Mouse (Mus musculus) heart, adult 2 months (tissue): Measurements from ENCODE around the gene Zbtb5. TPM values are rescaled to one million over a fixed set of nuclear protein-coding genes. Genes with fewer than 3 reads are reported as not detected.
"Not testable (repeated sequence)": the region's sequence is repeated elsewhere in the genome, so short reads cannot be mapped to it uniquely, and the experiment has no call there.

ENCODE experiments used
- DNase-seq, 2 experiments: peaks; one replicate each; pipeline ENCODE4 v3.0.0; 2021
- H3K27ac ChIP-seq: fragments of 200-600 bp; 2 replicates; pipeline ENCODE4 v1.8.1; 2022
- H3K27me3 ChIP-seq: fragments of 200-500 bp; 2 replicates; pipeline ENCODE4 v1.6.1; 2012; ENCODE audit warnings: mild to moderate bottlenecking, low read length, inconsistent platforms, mixed read lengths; ENCODE audit not compliant: control insufficient read depth, insufficient read depth
- H3K36me3 ChIP-seq: fragments of 200-500 bp; 2 replicates; pipeline ENCODE4 v1.6.1; 2012; ENCODE audit warnings: low read length, inconsistent platforms; ENCODE audit not compliant: control insufficient read depth, insufficient read depth
- H3K4me1 ChIP-seq: fragments of 200-500 bp; 2 replicates; pipeline ENCODE4 v1.6.1; 2011; ENCODE audit warnings: low read length; ENCODE audit not compliant: control insufficient read depth, insufficient read depth
- H3K4me3 ChIP-seq: fragments of 200-600 bp; 2 replicates; pipeline ENCODE4 v1.8.1; 2022
- H3K79me2 ChIP-seq: fragments of 200-500 bp; replicated peaks from 2 replicates; pipeline ENCODE4 v1.6.1; 2012; ENCODE audit warnings: mild to moderate bottlenecking, inconsistent platforms, low read length, moderate library complexity, mixed read lengths; ENCODE audit not compliant: control insufficient read depth, insufficient read depth
- H3K9ac ChIP-seq: fragments of 200-500 bp; 2 replicates; pipeline ENCODE4 v1.6.1; 2012; ENCODE audit warnings: low read depth, mild to moderate bottlenecking, control low read depth, inconsistent platforms, low read length, mixed read lengths
- CTCF ChIP-seq: fragments of 200-600 bp; IDR thresholded peaks from 2 replicates; pipeline ENCODE4 v1.8.1; 2022; ENCODE audit warnings: antibody characterized with exemption, mild to moderate bottlenecking, moderate library complexity
- EP300 ChIP-seq: fragments of 200-500 bp; IDR thresholded peaks from 2 replicates; pipeline ENCODE4 v1.6.1; 2011; ENCODE audit warnings: low read depth, low read length, control low read depth; ENCODE audit not compliant: insufficient read depth
- POLR2A ChIP-seq: fragments of 200-500 bp; IDR thresholded peaks from 2 replicates; pipeline ENCODE4 v1.6.1; 2011; ENCODE audit warnings: mild to moderate bottlenecking, low read depth, low read length, control low read depth; ENCODE audit not compliant: insufficient read depth
- WGBS: fragments of 180-500 bp; shearing (Covaris S2); methylation state at CpG from one replicate; pipeline ENCODE4 v1.1.7; 2018; 5-methylcytosine and 5-hydroxymethylcytosine counted together
- intact Hi-C: fragments of 180-260 bp; cut with DNase I; formaldehyde crosslinking; loops from one replicate; pipeline ENCODE4 v1.15.1; 2025
- polyA plus RNA-seq: library from polyadenylated mRNA; depleted of rRNA; stranded (reverse); fragments of >200 nt; gene quantifications from 2 replicates; pipeline ENCODE4 v1.2.3, GENCODE M21; 2012; rRNA removed
- total RNA-seq, 2 experiments: library from RNA; stranded (reverse); gene quantifications; 2 replicates each; pipeline ENCODE4 v1.2.3; 2021

Gene Zbtb5
- total and polyA plus RNA-seq, 3 experiments, result 3.8 to 5.8 (median 5.4) TPM

- no peak overlapping the region for H3K27ac ChIP-seq
- no peak overlapping the region for H3K9ac ChIP-seq
- TF ChIP-seq POLR2A (no peak), EP300 (no peak), CTCF (no peak)
- intact Hi-C loops, result no loop called here
- H3K36me3 ChIP-seq, result no peaks in the 10 kb centered on the region
- H3K79me2 ChIP-seq, result no peaks in the 10 kb centered on the region
- H3K27me3 ChIP-seq, result no peaks in the 10 kb centered on the region
- 76% methylated on average over 5 of the region's 5 CpGs for WGBS
- H3K4me1 ChIP-seq, result no peaks in the 10 kb centered on the region
- DNase-seq, result no peak
- no peak overlapping the region for H3K4me3 ChIP-seq
Observed at GRCm38 (mm10) chr4:44947464-44947863, 64.7 kb downstream of the Zbtb5 start.

- H3K4me3 ChIP-seq, H3K4me1 ChIP-seq, H3K36me3 ChIP-seq, intact Hi-C loops, H3K79me2 ChIP-seq, DNase-seq, H3K9ac ChIP-seq, H3K27me3 ChIP-seq, H3K27ac ChIP-seq: not testable (repeated sequence)
- WGBS, result 98% methylated on average over 2 of the region's 2 CpGs
Observed at GRCm38 (mm10) chr4:44946126-44946525, 66.1 kb downstream of the Zbtb5 start.

- intact Hi-C loops, result no loop called here
Observed at GRCm38 (mm10) chr4:44944426-44945075, 67.7 kb downstream of the Zbtb5 start.

GRCm38 (mm10) chr4:44943480-44943879, 68.7 kb downstream of the Zbtb5 start:
- Histone ChIP-seq H3K79me2 (no peaks in the 10 kb centered on the region), H3K27ac (no peak overlapping the region), H3K4me1 (no peaks in the 10 kb centered on the region), H3K27me3 (no peaks in the 10 kb centered on the region), H3K9ac (no peak overlapping the region), H3K36me3 (no peaks in the 10 kb centered on the region), H3K4me3 (no peak overlapping the region)
- no peak for TF ChIP-seq POLR2A
- TF ChIP-seq EP300, result no peak
- no peak for TF ChIP-seq CTCF
- WGBS, result 83% methylated on average over 6 of the region's 6 CpGs
- intact Hi-C loops, result no loop called here
- DNase-seq, result no peak

More at GRCm38 (mm10) chr4:44944426-44945075, 67.7 kb downstream of the Zbtb5 start:
- Histone ChIP-seq H3K27me3 (no peaks in the 10 kb centered on the region), H3K27ac (no peak overlapping the region), H3K36me3 (no peaks in the 10 kb centered on the region), H3K4me1 (no peaks in the 10 kb centered on the region), H3K9ac (no peak overlapping the region), H3K4me3 (no peak overlapping the region), H3K79me2 (no peaks in the 10 kb centered on the region)
- DNase-seq, result no peak
- WGBS, result 79% methylated on average over 10 of the region's 10 CpGs
- no peak for TF ChIP-seq POLR2A
- no peak for TF ChIP-seq CTCF
- no peak for TF ChIP-seq EP300

GRCm38 (mm10) chr4:44942237-44942636, 70.0 kb downstream of the Zbtb5 start:
- WGBS, result 84% methylated on average over 1 of the region's 1 CpGs
- DNase-seq, result no peak

More at GRCm38 (mm10) chr4:44942237-44942636, 70.0 kb downstream of the Zbtb5 start:
- no peaks in the 10 kb centered on the region for H3K27me3 ChIP-seq
- TF ChIP-seq CTCF (no peak), EP300 (no peak), POLR2A (no peak)
- H3K36me3 ChIP-seq, result no peaks in the 10 kb centered on the region
- H3K9ac ChIP-seq, result no peak overlapping the region
- H3K4me1 ChIP-seq, result no peaks in the 10 kb centered on the region
- H3K4me3 ChIP-seq, result no peak overlapping the region
- no peaks in the 10 kb centered on the region for H3K79me2 ChIP-seq
- intact Hi-C loops, result no loop called here
- no peak overlapping the region for H3K27ac ChIP-seq

Other genes with a start within 250 kb of the Zbtb5 start
- gene Grhpr, start 31.0 kb downstream of the Zbtb5 start, total RNA-seq, result 10 to 100 TPM; 32.2 to 38.4 TPM
- 60.7 and 66.6 TPM in 2 replicates for gene Grhpr, start 31.0 kb downstream of the Zbtb5 start, polyA plus RNA-seq
- 10 to 100 TPM; 19.4 to 20.0 TPM for gene Polr1e, start 6.2 kb upstream of the Zbtb5 start, total RNA-seq
- 12.6 and 18.2 TPM in 2 replicates for gene Polr1e, start 6.2 kb upstream of the Zbtb5 start, polyA plus RNA-seq
- 10 to 100 TPM in 1 of 2 experiments, 1 to 10 TPM in 1; 9.4 to 10.2 TPM for gene Fbxo10, start 72.2 kb upstream of the Zbtb5 start, total RNA-seq
- gene Fbxo10, start 72.2 kb upstream of the Zbtb5 start, polyA plus RNA-seq, result 16.7 and 22.1 TPM in 2 replicates
- gene Tomm5, start 95.7 kb upstream of the Zbtb5 start, total RNA-seq, result 100 to 1,000 TPM; 213 to 237 TPM
- 205 and 285 TPM in 2 replicates for gene Tomm5, start 95.7 kb upstream of the Zbtb5 start, polyA plus RNA-seq
- gene Frmpd1, start 172.5 kb upstream of the Zbtb5 start, total RNA-seq, result under 1 TPM; 0.34 to 0.55 TPM
- 0.41 and 0.47 TPM in 2 replicates for gene Frmpd1, start 172.5 kb upstream of the Zbtb5 start, polyA plus RNA-seq